12 mouse cellular contexts compared by ENCODE assay signal in genomic region chr1:154661221-154661864, GRCm38 (mm10).
DNase-seq lines count a peak whose midpoint lies in the region; ATAC-seq lines count a peak whose summit lies in the region.
"Had no signal": no experiment of that assay in that cellular context is flagged by ENCODE, and none has a peak within 500 bp of the region (broad histone marks: within the 10 kb centered on the region; RNA-seq: fewer than 3 reads in every experiment).

No protein-coding gene starts in this region.

- 58% methylated on average over 7 of the region's 7 CpGs for WGBS in heart, embryonic 11.5 days (ENCODE audit: insufficient replicate concordance)
- 43% methylated on average over 7 of the region's 7 CpGs for WGBS in forebrain, embryonic 11.5 days
- 20% methylated on average over 7 of the region's 7 CpGs for WGBS in midbrain, embryonic 15.5 days

- no peak overlapping the region for H3K4me3 ChIP-seq in heart, embryonic 11.5 days (ENCODE audit: low read depth, low read length)
- no peak overlapping the region for H3K4me3 ChIP-seq in forebrain, embryonic 11.5 days (ENCODE audit: low read depth, low read length)
- no peak overlapping the region for H3K4me3 ChIP-seq in midbrain, embryonic 15.5 days
- H3K4me3 ChIP-seq: embryonic facial prominence, embryonic 13.5 days; liver, embryonic 13.5 days; stomach, embryonic 15.5 days had no signal

- no peak overlapping the region for H3K9ac ChIP-seq in heart, embryonic 11.5 days (ENCODE audit: low read depth, low read length)
- no peak overlapping the region for H3K9ac ChIP-seq in forebrain, embryonic 11.5 days (ENCODE audit: low read length)
- no peak overlapping the region for H3K9ac ChIP-seq in midbrain, embryonic 15.5 days
- H3K9ac ChIP-seq: embryonic facial prominence, embryonic 13.5 days; liver, embryonic 13.5 days; stomach, embryonic 15.5 days had no signal

- H3K4me2 ChIP-seq in heart, embryonic 11.5 days: no peak overlapping the region
- H3K4me2 ChIP-seq in forebrain, embryonic 11.5 days (ENCODE audit: low read depth, low read length, severe bottlenecking): no peak overlapping the region
- 0 out of 2 replicates have a peak overlapping the region, but pooled peaks have one; percentile 1 for H3K4me2 ChIP-seq in midbrain, embryonic 15.5 days
- H3K4me2 ChIP-seq: embryonic facial prominence, embryonic 13.5 days; liver, embryonic 13.5 days; stomach, embryonic 15.5 days had no signal

- H3K36me3 ChIP-seq in heart, embryonic 11.5 days (ENCODE audit: control insufficient read depth, insufficient read depth, low read length): no peaks in the 10 kb centered on the region
- no peaks in the 10 kb centered on the region for H3K36me3 ChIP-seq in forebrain, embryonic 11.5 days (ENCODE audit: control insufficient read depth, insufficient read depth, low read length)
- no peaks in the 10 kb centered on the region for H3K36me3 ChIP-seq in midbrain, embryonic 15.5 days (replicated peaks)
- H3K36me3 ChIP-seq: embryonic facial prominence, embryonic 13.5 days; liver, embryonic 13.5 days; stomach, embryonic 15.5 days had no signal

- no peaks in the 10 kb centered on the region for H3K9me3 ChIP-seq in heart, embryonic 11.5 days (replicated peaks; ENCODE audit: control insufficient read depth, low read length)
- H3K9me3 ChIP-seq in forebrain, embryonic 11.5 days (ENCODE audit: control insufficient read depth, low read length): no peaks in the 10 kb centered on the region
- no peaks in the 10 kb centered on the region for H3K9me3 ChIP-seq in midbrain, embryonic 15.5 days
- H3K9me3 ChIP-seq: embryonic facial prominence, embryonic 13.5 days; liver, embryonic 13.5 days; stomach, embryonic 15.5 days had no signal

- DNase-seq in heart, postnatal 14 days: peak; percentile 5 to 14
- peak; percentile 66 for DNase-seq in forebrain, embryonic 11.5 days (ENCODE audit: low spot score)
- peak; percentile 68 for DNase-seq in layer of hippocampus, adult 9-10 months (ENCODE audit: low spot score)
- no peak for DNase-seq in ovary, adult 18-20 months (ENCODE audit: low spot score)
- DNase-seq in adrenal gland, adult 2 months: no peak
- no peak for DNase-seq in spleen, adult 18-20 months
- DNase-seq: liver, embryonic 13.5 days had no signal

- no peak for ATAC-seq in heart, embryonic 11.5 days (replicated peaks; ENCODE audit: insufficient number of reproducible peaks, low FRiP score, low TSS enrichment)
- ATAC-seq in forebrain, embryonic 11.5 days (replicated peaks; ENCODE audit: low FRiP score): peak; percentile 83
- peak; percentile 94 for ATAC-seq in midbrain, embryonic 15.5 days (replicated peaks)

- H3K4me1 ChIP-seq in heart, embryonic 11.5 days (ENCODE audit: control insufficient read depth, insufficient read depth, low read length): no peaks in the 10 kb centered on the region
- no peaks in the 10 kb centered on the region for H3K4me1 ChIP-seq in forebrain, embryonic 11.5 days (replicated peaks; ENCODE audit: control insufficient read depth, insufficient read depth, low read length)
- H3K4me1 ChIP-seq in midbrain, embryonic 15.5 days: peaks cover 15% of the 10 kb centered on the region
- H3K4me1 ChIP-seq: liver, embryonic 13.5 days; stomach, embryonic 15.5 days had no signal

- H3K27ac ChIP-seq in heart, embryonic 11.5 days (ENCODE audit: low read depth, low read length): no peak overlapping the region
- no peak overlapping the region for H3K27ac ChIP-seq in forebrain, embryonic 11.5 days (ENCODE audit: low read depth, low read length)
- H3K27ac ChIP-seq in midbrain, embryonic 15.5 days: peak overlapping the region; percentile 67
- H3K27ac ChIP-seq: embryonic facial prominence, embryonic 13.5 days; liver, embryonic 13.5 days; stomach, embryonic 15.5 days had no signal

- intact Hi-C loops in heart, postnatal 14 days (cut with DNase I): no loop called here

- H3K27me3 ChIP-seq in heart, embryonic 11.5 days (ENCODE audit: control insufficient read depth, insufficient read depth, low read length): no peaks in the 10 kb centered on the region
- H3K27me3 ChIP-seq in forebrain, embryonic 11.5 days (ENCODE audit: control insufficient read depth, insufficient read depth, low read length): no peaks in the 10 kb centered on the region
- no peaks in the 10 kb centered on the region for H3K27me3 ChIP-seq in midbrain, embryonic 15.5 days (replicated peaks)
- H3K27me3 ChIP-seq: CH12.LX; embryonic facial prominence, embryonic 13.5 days; liver, embryonic 13.5 days; stomach, embryonic 15.5 days had no signal

Comparison
In these comparisons a context has a peak if more than half of its experiments do, and no peak if none do; other contexts are left out.
1. DNase-seq: peak in heart, postnatal 14 days (2 of 2), forebrain, embryonic 11.5 days (single experiment) and layer of hippocampus, adult 9-10 months (single experiment); none in ovary, adult 18-20 months (single experiment), adrenal gland, adult 2 months (single experiment) and spleen, adult 18-20 months (0 of 2).